Mouse (Mus musculus): ENCODE measurements at regions not wholly inside any gene's neighbourhood (a gene's known extent, or its start where the extent isn't known, plus 50 kb on each side); places are given as distances from the start of the nearest gene placed in this dataset.

DNA sequence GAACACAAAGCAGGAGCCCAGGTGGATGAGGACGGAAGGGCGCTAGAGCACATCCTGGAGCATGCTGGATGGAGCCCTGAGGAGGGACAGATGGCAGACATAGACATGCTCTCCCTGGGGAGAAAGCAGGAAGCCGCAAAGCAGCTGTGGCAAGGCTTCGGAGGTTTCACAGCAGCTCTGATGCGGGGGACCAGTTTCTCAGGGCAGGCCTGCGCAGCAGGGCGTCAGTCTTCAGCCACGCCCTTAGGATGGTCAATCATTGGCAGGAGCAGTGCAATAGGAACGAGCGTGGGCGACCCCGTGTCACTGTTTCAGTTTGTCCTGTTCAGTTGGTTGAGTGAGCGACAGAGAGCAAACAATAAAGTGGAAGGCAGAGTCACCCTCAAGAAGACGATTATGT is 343.8 kb upstream of the Gm10131 start:
- no peak for TF ChIP-seq CTCF (IDR thresholded peaks at IDR 0.05; ENCODE audit: insufficient read depth, low read depth, low read length)
- no peak for TF ChIP-seq POLR2A (IDR thresholded peaks at IDR 0.05; ENCODE audit: insufficient read depth, low read depth, low read length)
- Histone ChIP-seq H3K27ac (ENCODE audit: insufficient read depth, low read depth, low read length) (no peak overlapping the region), H3K4me1 (ENCODE audit: control insufficient read depth, insufficient read depth, low read length) (no peaks in the 10 kb centered on the region), H3K4me3 (ENCODE audit: insufficient read depth, low read depth, low read length) (no peak overlapping the region)
- 93% methylated on average over 14 of the region's 14 CpGs for WGBS

DNA sequence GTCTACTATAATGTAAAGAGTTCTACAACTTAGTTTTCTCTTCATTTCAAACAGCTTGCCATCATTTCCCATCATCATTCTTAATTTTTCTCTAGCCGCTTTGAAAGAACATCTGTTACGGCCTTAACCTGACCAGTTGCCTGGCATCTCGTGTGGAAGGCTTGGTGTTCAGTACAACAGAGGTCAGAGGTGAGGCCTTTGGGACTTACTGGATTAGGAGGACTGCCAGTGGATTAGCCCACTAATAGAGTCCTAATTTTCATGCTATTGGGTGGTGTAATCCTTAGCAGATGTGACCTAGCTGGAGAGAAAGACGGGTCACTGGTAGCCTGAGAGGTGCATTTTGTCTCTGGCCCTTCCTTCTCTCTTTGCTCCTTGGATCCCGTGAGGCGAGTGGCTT is 341.3 kb upstream of the Gm10131 start:
- Histone ChIP-seq H3K4me3 (ENCODE audit: insufficient read depth, low read depth, low read length) (no peak overlapping the region), H3K27ac (ENCODE audit: insufficient read depth, low read depth, low read length) (no peak overlapping the region), H3K4me1 (ENCODE audit: control insufficient read depth, insufficient read depth, low read length) (peaks cover 8% of the 10 kb centered on the region)
- no peak for TF ChIP-seq POLR2A (IDR thresholded peaks at IDR 0.05; ENCODE audit: insufficient read depth, low read depth, low read length)
- no peak for TF ChIP-seq CTCF (IDR thresholded peaks at IDR 0.05; ENCODE audit: insufficient read depth, low read depth, low read length)
- 95% methylated on average over 6 of the region's 6 CpGs for WGBS

DNA sequence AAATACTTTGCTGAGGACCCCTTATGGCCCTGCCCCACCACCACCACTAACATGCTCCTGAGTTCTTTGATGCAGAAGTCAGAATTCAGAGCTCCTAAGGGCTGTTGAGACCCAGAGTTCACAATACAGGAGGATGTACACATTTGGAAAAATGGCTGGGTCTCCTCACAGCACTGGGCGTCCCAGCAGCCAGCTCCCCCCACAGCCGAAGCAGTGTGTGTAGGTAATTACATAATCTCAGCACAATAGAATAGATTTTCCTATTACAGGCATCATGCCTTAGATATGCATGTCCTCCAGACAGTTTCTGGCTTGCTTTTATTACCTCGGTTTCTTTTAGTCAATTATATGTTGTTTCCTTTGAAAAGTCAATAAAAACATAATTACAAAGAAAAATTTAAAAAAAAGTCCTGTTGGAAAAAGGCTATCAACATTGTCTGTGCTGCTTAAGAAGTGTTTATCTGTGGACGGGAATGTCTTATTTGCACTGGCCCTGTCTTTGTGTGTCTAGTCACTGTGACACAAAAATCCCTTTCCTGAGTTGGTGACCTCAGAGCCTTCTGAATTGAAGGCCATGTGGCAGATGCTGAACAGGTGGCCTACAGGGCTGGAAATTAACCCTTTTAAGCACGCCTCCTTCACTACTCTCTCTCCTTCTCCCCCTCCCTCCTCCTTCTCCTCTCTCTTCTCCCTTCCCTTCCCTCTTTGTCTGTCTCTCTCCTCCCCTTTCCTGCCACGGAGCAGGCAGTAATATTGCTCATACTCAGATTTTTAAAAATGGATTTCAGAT is 339.9 kb upstream of the Gm10131 start:
- Histone ChIP-seq H3K4me1 (ENCODE audit: control insufficient read depth, insufficient read depth, low read length) (peaks cover 11% of the 10 kb centered on the region), H3K27ac (ENCODE audit: insufficient read depth, low read depth, low read length) (no peak overlapping the region), H3K4me3 (ENCODE audit: insufficient read depth, low read depth, low read length) (no peak overlapping the region)
- 55% methylated on average over 6 of the region's 6 CpGs for WGBS
- no peak for TF ChIP-seq CTCF (IDR thresholded peaks at IDR 0.05; ENCODE audit: insufficient read depth, low read depth, low read length)
- no peak for TF ChIP-seq POLR2A (IDR thresholded peaks at IDR 0.05; ENCODE audit: insufficient read depth, low read depth, low read length)

DNA sequence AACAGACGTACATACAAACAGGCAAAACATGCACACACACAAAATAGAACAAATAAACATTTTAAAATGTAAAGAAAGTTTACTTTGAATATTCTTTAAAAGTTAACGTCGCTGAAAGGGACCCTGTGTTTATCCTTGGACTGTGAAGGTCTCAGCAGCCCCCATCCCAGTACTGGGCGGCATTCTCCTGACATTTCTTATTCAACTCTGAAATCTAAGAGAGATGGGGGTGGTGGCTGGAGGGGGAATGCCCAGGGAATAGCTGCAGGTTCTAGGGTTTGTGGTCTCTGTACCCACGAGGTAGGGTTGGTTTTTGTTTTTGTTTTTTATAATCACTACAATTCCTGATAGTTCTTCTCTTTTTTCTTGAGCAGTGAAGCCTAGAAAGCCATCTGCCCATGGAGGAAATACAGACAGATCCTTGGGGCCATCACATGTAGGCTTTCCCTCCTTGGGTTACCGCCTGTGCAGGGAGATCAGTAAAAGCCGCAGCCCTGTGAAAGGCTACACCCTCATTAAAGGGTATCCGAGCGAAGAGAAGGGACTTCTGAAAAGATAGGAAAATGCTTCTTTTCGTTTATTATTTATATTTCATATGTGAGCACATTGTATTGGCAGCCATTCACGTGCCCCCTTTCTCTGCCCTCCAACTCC is 338.0 kb upstream of the Gm10131 start:
- TF ChIP-seq CTCF (IDR thresholded peaks at IDR 0.05; ENCODE audit: insufficient read depth, low read depth, low read length) (no peak), POLR2A (IDR thresholded peaks at IDR 0.05; ENCODE audit: insufficient read depth, low read depth, low read length) (no peak)
- no peak overlapping the region for H3K4me3 ChIP-seq (ENCODE audit: insufficient read depth, low read depth, low read length)
- no peak overlapping the region for H3K27ac ChIP-seq (ENCODE audit: insufficient read depth, low read depth, low read length)
- H3K4me1 ChIP-seq (ENCODE audit: control insufficient read depth, insufficient read depth, low read length): peaks cover 11% of the 10 kb centered on the region
- 94% methylated on average over 11 of the region's 11 CpGs for WGBS

DNA sequence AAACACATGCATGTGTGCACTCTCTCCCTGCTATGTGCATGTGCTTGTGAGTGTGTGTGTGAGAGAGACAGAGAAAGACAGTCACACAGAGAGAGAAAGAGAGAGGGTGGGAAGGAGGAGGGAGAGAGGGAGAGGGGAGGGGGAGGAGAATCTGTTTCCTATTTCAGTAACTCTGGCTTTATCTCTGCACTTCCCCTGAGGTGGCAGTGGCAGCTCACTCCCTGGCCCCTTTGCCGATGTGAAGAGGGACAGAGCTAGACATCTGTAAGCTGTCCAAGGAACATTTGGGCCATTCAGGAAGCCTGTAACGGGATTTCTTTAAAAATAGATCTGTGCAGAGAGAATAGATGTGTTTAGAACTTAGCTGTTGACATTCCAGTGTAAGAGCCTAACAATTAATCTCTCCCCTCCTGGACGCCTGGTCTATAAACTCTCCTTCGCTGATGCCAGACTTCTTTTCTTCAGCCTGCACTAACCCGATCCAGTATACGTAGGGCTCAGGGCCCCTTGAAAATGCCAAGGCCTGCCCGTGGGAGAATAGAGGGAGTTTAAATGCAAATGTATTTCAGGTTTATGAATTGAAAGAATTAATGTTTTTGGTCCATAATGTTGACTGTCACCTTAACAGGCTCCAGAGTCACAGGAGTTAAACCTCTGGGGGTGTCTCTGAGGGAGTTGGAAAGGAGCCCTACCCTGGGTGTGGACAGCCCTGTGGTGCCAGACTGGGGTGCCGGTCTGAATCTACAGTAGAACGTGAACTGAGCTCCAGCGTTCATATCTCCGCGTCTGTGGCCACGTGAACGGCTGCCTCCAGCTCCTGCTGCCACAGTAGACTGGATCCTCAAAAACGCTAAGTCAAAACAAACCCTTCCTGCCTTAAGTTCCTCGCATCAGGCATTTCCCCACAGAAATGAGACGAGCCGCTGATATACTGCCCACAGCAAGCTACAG is 336.6 kb upstream of the Gm10131 start:
- H3K4me1 ChIP-seq (ENCODE audit: control insufficient read depth, insufficient read depth, low read length): peaks cover 11% of the 10 kb centered on the region
- no peak overlapping the region for H3K4me3 ChIP-seq (ENCODE audit: insufficient read depth, low read depth, low read length)
- no peak overlapping the region for H3K27ac ChIP-seq (ENCODE audit: insufficient read depth, low read depth, low read length)
- TF ChIP-seq CTCF (IDR thresholded peaks at IDR 0.05; ENCODE audit: insufficient read depth, low read depth, low read length) (no peak), POLR2A (IDR thresholded peaks at IDR 0.05; ENCODE audit: insufficient read depth, low read depth, low read length) (no peak)
- 33% methylated on average over 18 of the region's 18 CpGs for WGBS

DNA sequence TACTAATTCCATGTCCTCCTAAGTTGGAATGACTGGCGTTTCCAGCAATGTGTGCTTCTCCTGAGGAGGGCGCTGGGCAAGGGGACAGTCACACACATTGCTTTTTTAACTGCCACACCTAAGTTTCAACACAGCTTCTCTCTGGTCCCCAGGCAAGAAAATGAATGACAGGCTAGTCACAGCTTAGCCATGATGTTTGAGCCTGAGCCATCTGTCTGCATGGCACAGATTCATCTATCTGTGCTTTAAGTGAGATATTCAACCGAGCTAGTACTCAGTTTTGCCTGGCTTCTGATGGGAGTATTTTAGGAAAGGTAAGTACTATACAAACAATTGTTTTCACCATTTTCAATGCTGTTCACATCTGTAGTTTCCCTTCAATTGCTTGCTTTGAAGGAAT is 331.2 kb upstream of the Gm10131 start:
- 84% methylated on average over 3 of the region's 3 CpGs for WGBS
- H3K4me1 ChIP-seq (ENCODE audit: control insufficient read depth, insufficient read depth, low read length): peaks cover 2% of the 10 kb centered on the region
- H3K27ac ChIP-seq (ENCODE audit: insufficient read depth, low read depth, low read length): no peak overlapping the region
- TF ChIP-seq CTCF (IDR thresholded peaks at IDR 0.05; ENCODE audit: insufficient read depth, low read depth, low read length) (no peak), POLR2A (IDR thresholded peaks at IDR 0.05; ENCODE audit: insufficient read depth, low read depth, low read length) (no peak)
- no peak overlapping the region for H3K4me3 ChIP-seq (ENCODE audit: insufficient read depth, low read depth, low read length)

DNA sequence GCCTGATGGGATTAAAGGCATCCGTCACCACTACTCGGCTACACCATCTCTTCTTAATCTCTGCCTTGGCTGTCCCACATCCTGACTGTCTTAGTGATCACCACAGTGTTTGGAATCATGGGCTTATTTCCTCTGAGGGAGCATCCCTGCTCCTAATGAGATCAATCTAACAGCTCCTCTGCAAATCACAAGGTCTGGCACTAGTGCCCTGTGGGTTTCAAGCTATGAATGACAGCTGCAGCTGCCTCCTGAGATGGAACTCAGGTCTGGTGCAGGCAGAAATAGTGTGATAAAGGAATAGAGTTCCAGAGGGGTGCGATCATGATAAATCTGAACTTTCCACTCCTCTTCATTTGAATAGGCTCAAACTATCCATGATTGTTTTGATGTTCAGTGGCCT is 330.2 kb upstream of the Gm10131 start:
- no peaks in the 10 kb centered on the region for H3K4me1 ChIP-seq (ENCODE audit: control insufficient read depth, insufficient read depth, low read length)
- no peak for TF ChIP-seq CTCF (IDR thresholded peaks at IDR 0.05; ENCODE audit: insufficient read depth, low read depth, low read length)
- no peak for TF ChIP-seq POLR2A (IDR thresholded peaks at IDR 0.05; ENCODE audit: insufficient read depth, low read depth, low read length)
- no peak overlapping the region for H3K27ac ChIP-seq (ENCODE audit: insufficient read depth, low read depth, low read length)
- 70% methylated on average over 3 of the region's 3 CpGs for WGBS
- no peak overlapping the region for H3K4me3 ChIP-seq (ENCODE audit: insufficient read depth, low read depth, low read length)

DNA sequence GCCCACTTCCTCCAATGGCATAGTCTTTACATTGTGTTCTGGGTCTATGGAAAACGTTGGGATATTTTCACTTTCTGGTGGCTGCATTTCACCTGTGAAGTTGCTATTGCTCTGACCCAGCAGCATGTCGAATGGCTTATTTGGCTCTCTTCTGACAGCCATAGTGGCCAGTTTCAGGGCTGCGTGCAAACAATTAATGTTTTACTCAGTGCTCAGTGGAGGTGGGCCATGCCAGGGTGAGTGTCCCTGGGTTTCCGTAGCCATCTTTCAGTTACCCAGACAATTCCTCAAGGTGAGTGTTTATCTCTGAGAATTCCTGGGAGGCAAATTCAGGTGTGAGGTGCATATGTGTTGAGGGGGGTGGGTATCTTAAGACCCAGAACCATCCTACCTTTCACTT is 329.2 kb upstream of the Gm10131 start:
- Histone ChIP-seq H3K4me3 (ENCODE audit: insufficient read depth, low read depth, low read length) (no peak overlapping the region), H3K27ac (ENCODE audit: insufficient read depth, low read depth, low read length) (no peak overlapping the region), H3K4me1 (ENCODE audit: control insufficient read depth, insufficient read depth, low read length) (no peaks in the 10 kb centered on the region)
- TF ChIP-seq CTCF (IDR thresholded peaks at IDR 0.05; ENCODE audit: insufficient read depth, low read depth, low read length) (no peak), POLR2A (IDR thresholded peaks at IDR 0.05; ENCODE audit: insufficient read depth, low read depth, low read length) (no peak)
- WGBS: 93% methylated on average over 4 of the region's 4 CpGs
